Mouse (Mus musculus): Measurements from ENCODE around the gene Gm42791. TPM values are rescaled to one million over a fixed set of nuclear protein-coding genes. Genes with fewer than 3 reads are reported as not detected.

Gene Gm42791
- polyA plus RNA-seq (2015; fragmentation: Nextera tagmentation; extraction: Ambion mirVana), result 1.7 and 2.3 TPM in 2 replicates

- 2% methylated on average over 33 of the region's 33 CpGs for WGBS
These were observed at the start of gene Gm42791 for GRCm38 (mm10) chr5:148994706-148995414. TSS of gene Gm42791 (minus strand) at chr5:148995147.

GRCm38 (mm10) chr5:149044067-149044466 is 49.1 kb upstream of the Gm42791 start:
- Histone ChIP-seq H3K4me3 (no peak overlapping the region), H3K4me1 (no peaks in the 10 kb centered on the region), H3K4me2 (no peak overlapping the region), H3K9me3 (peaks cover 8% of the 10 kb centered on the region), H3K9ac (no peak overlapping the region), H3K36me3 (peaks cover 32% of the 10 kb centered on the region), H3K27ac (replicated peaks) (no peak overlapping the region), H3K27me3 (replicated peaks) (no peaks in the 10 kb centered on the region)
- 90% methylated on average over 4 of the region's 4 CpGs for WGBS
- ATAC-seq (ENCODE audit: extremely low read depth, insufficient number of reproducible peaks, low FRiP score, low TSS enrichment), result no peak

More at GRCm38 (mm10) chr5:148994706-148995414, at the start of gene Gm42791:
- ATAC-seq (ENCODE audit: extremely low read depth, insufficient number of reproducible peaks, low FRiP score, low TSS enrichment), result peak; percentile 55
- no peaks in the 10 kb centered on the region for H3K36me3 ChIP-seq
- H3K27me3 ChIP-seq (replicated peaks), result no peaks in the 10 kb centered on the region
- peak within 1 kb of the TSS; percentile 95 for H3K27ac ChIP-seq (replicated peaks)
- no peaks in the 10 kb centered on the region for H3K9me3 ChIP-seq
- peak within 1 kb of the TSS; percentile 79 for H3K4me2 ChIP-seq
- peaks cover 28% of the 10 kb centered on the region for H3K4me1 ChIP-seq
- peak within 1 kb of the TSS; percentile 86 for H3K9ac ChIP-seq
- H3K4me3 ChIP-seq, result peak within 1 kb of the TSS; percentile 63

- H3K9ac ChIP-seq, result no peak overlapping the region
- H3K4me2 ChIP-seq, result no peak overlapping the region
- peaks cover 8% of the 10 kb centered on the region for H3K9me3 ChIP-seq
- 82% methylated on average over 6 of the region's 6 CpGs for WGBS
- H3K4me1 ChIP-seq, result no peaks in the 10 kb centered on the region
- H3K27ac ChIP-seq (replicated peaks), result no peak overlapping the region
- no peak for ATAC-seq (ENCODE audit: extremely low read depth, insufficient number of reproducible peaks, low FRiP score, low TSS enrichment)
- H3K36me3 ChIP-seq, result peaks cover 27% of the 10 kb centered on the region
- no peaks in the 10 kb centered on the region for H3K27me3 ChIP-seq (replicated peaks)
- no peak overlapping the region for H3K4me3 ChIP-seq
These were observed 48.3 kb upstream of the Gm42791 start for GRCm38 (mm10) chr5:149043240-149043639.

- H3K4me3 ChIP-seq, result no peak overlapping the region
- 84% methylated on average over 5 of the region's 5 CpGs for WGBS
These were observed 44.9 kb upstream of the Gm42791 start for GRCm38 (mm10) chr5:149039825-149040224.

GRCm38 (mm10) chr5:149037729-149038128 is 42.8 kb upstream of the Gm42791 start:
- Histone ChIP-seq H3K27ac (replicated peaks) (no peak overlapping the region), H3K9me3 (peaks cover 15% of the 10 kb centered on the region), H3K27me3 (replicated peaks) (no peaks in the 10 kb centered on the region), H3K36me3 (0 out of 2 replicates have a peak, but pooled peaks cover 4% of the 10 kb centered on the region), H3K4me3 (no peak overlapping the region), H3K4me1 (no peaks in the 10 kb centered on the region), H3K9ac (no peak overlapping the region), H3K4me2 (no peak overlapping the region)
- 28% methylated on average over 10 of the region's 10 CpGs for WGBS
- ATAC-seq (ENCODE audit: extremely low read depth, insufficient number of reproducible peaks, low FRiP score, low TSS enrichment), result no peak

More at GRCm38 (mm10) chr5:149039825-149040224, 44.9 kb upstream of the Gm42791 start:
- H3K27me3 ChIP-seq (replicated peaks), result no peaks in the 10 kb centered on the region
- peaks cover 15% of the 10 kb centered on the region for H3K9me3 ChIP-seq
- ATAC-seq (ENCODE audit: extremely low read depth, insufficient number of reproducible peaks, low FRiP score, low TSS enrichment), result no peak
- H3K9ac ChIP-seq, result no peak overlapping the region
- H3K4me1 ChIP-seq, result no peaks in the 10 kb centered on the region
- H3K27ac ChIP-seq (replicated peaks), result no peak overlapping the region
- no peak overlapping the region for H3K4me2 ChIP-seq
- H3K36me3 ChIP-seq, result peaks cover 5% of the 10 kb centered on the region

- H3K4me2 ChIP-seq, result no peak overlapping the region
- no peaks in the 10 kb centered on the region for H3K27me3 ChIP-seq (replicated peaks)
- H3K4me1 ChIP-seq, result peaks cover 4% of the 10 kb centered on the region
- no peak overlapping the region for H3K9ac ChIP-seq
- no peak overlapping the region for H3K27ac ChIP-seq (replicated peaks)
- 89% methylated on average over 3 of the region's 3 CpGs for WGBS
- 0 out of 2 replicates have a peak, but pooled peaks cover 4% of the 10 kb centered on the region for H3K36me3 ChIP-seq
- H3K4me3 ChIP-seq, result no peak overlapping the region
- H3K9me3 ChIP-seq, result peaks cover 15% of the 10 kb centered on the region
- ATAC-seq (ENCODE audit: extremely low read depth, insufficient number of reproducible peaks, low FRiP score, low TSS enrichment), result no peak
These were observed 42.0 kb upstream of the Gm42791 start for GRCm38 (mm10) chr5:149036920-149037319.

GRCm38 (mm10) chr5:149032438-149032837 is 37.5 kb upstream of the Gm42791 start:
- WGBS, result 84% methylated on average over 4 of the region's 4 CpGs
- no peak overlapping the region for H3K9ac ChIP-seq
- ATAC-seq (ENCODE audit: extremely low read depth, insufficient number of reproducible peaks, low FRiP score, low TSS enrichment), result no peak
- H3K27ac ChIP-seq (replicated peaks), result no peak overlapping the region
- peaks cover 33% of the 10 kb centered on the region for H3K4me1 ChIP-seq
- H3K4me3 ChIP-seq, result no peak overlapping the region
- H3K36me3 ChIP-seq, result no peaks in the 10 kb centered on the region
- H3K27me3 ChIP-seq (replicated peaks), result no peaks in the 10 kb centered on the region
- no peak overlapping the region for H3K4me2 ChIP-seq
- peaks cover 6% of the 10 kb centered on the region for H3K9me3 ChIP-seq

- Histone ChIP-seq H3K4me1 (peaks cover 33% of the 10 kb centered on the region), H3K4me2 (peak overlapping the region; percentile 73), H3K9ac (peak overlapping the region; percentile 83), H3K27ac (replicated peaks) (peak overlapping the region; percentile 97), H3K27me3 (replicated peaks) (no peaks in the 10 kb centered on the region), H3K9me3 (peaks cover 4% of the 10 kb centered on the region; the same call in 1 of the 2 replicates), H3K36me3 (no peaks in the 10 kb centered on the region), H3K4me3 (peak overlapping the region; percentile 56)
- peak; percentile 59; the same call in 1 of the 2 replicates for ATAC-seq (ENCODE audit: extremely low read depth, insufficient number of reproducible peaks, low FRiP score, low TSS enrichment)
- 2% methylated on average over 30 of the region's 30 CpGs for WGBS
These were observed 36.3 kb upstream of the Gm42791 start for GRCm38 (mm10) chr5:149031199-149031750.

- H3K4me3 ChIP-seq, result no peak overlapping the region
- H3K4me1 ChIP-seq, result peaks cover 33% of the 10 kb centered on the region
- H3K4me2 ChIP-seq, result no peak overlapping the region
- no peak overlapping the region for H3K9ac ChIP-seq
- peak overlapping the region; percentile 53; the same call in 1 of the 2 replicates for H3K27ac ChIP-seq (replicated peaks)
- no peaks in the 10 kb centered on the region for H3K36me3 ChIP-seq
- no peak for ATAC-seq (ENCODE audit: extremely low read depth, insufficient number of reproducible peaks, low FRiP score, low TSS enrichment)
- no peaks in the 10 kb centered on the region for H3K27me3 ChIP-seq (replicated peaks)
- 60% methylated on average over 2 of the region's 2 CpGs for WGBS
- peaks cover 4% of the 10 kb centered on the region; the same call in 1 of the 2 replicates for H3K9me3 ChIP-seq
These were observed 35.2 kb upstream of the Gm42791 start for GRCm38 (mm10) chr5:149030103-149030502.

- Histone ChIP-seq H3K27ac (replicated peaks) (no peak overlapping the region; the same call in 1 of the 2 replicates), H3K4me3 (no peak overlapping the region), H3K4me2 (no peak overlapping the region), H3K4me1 (peaks cover 33% of the 10 kb centered on the region), H3K9ac (no peak overlapping the region), H3K36me3 (no peaks in the 10 kb centered on the region), H3K27me3 (replicated peaks) (no peaks in the 10 kb centered on the region), H3K9me3 (peaks cover 4% of the 10 kb centered on the region; the same call in 1 of the 2 replicates)
- WGBS, result 23% methylated on average over 5 of the region's 5 CpGs
- no peak for ATAC-seq (ENCODE audit: extremely low read depth, insufficient number of reproducible peaks, low FRiP score, low TSS enrichment)
These were observed 33.4 kb upstream of the Gm42791 start for GRCm38 (mm10) chr5:149028394-149028793.

GRCm38 (mm10) chr5:149027389-149027788 is 32.4 kb upstream of the Gm42791 start:
- H3K9ac ChIP-seq, result no peak overlapping the region
- no peaks in the 10 kb centered on the region for H3K36me3 ChIP-seq
- peaks cover 33% of the 10 kb centered on the region for H3K4me1 ChIP-seq
- no peak overlapping the region for H3K27ac ChIP-seq (replicated peaks)
- H3K4me3 ChIP-seq, result no peak overlapping the region
- H3K9me3 ChIP-seq, result peaks cover 4% of the 10 kb centered on the region; the same call in 1 of the 2 replicates
- WGBS, result 77% methylated on average over 8 of the region's 8 CpGs
- ATAC-seq (ENCODE audit: extremely low read depth, insufficient number of reproducible peaks, low FRiP score, low TSS enrichment), result no peak
- no peak overlapping the region for H3K4me2 ChIP-seq
- no peaks in the 10 kb centered on the region for H3K27me3 ChIP-seq (replicated peaks)
